Mouse (Mus musculus) megakaryocyte, embryonic 14.5 days (primary cell): Measurements from ENCODE around the gene Six6.

Experiments
- FLI1 ChIP-seq: IDR thresholded peaks from 2 replicates; pipeline ENCODE4 v1.6.1; 2012; ENCODE audit warnings: low read length, inconsistent platforms, mixed read lengths
- GATA1 ChIP-seq: IDR thresholded peaks from 3 replicates; pipeline ENCODE4 v1.6.1; 2012; ENCODE audit warnings: mixed read lengths, low read length, inconsistent platforms, borderline replicate concordance

- TF ChIP-seq GATA1 (no peak), FLI1 (no peak)
Observed at GRCm38 (mm10) chr12:72944411-72945225, 4.9 kb downstream of the Six6 start.
